Mouse (Mus musculus) heart, embryonic 11.5 days (tissue): ENCODE data around the gene Afmid. TPM values are rescaled to one million over a fixed set of nuclear protein-coding genes. Genes with fewer than 3 reads are reported as not detected.

Source experiments
- ATAC-seq: fragments of 200-750 bp; cut with Nextera tagmentation; replicated peaks from 2 replicates; pipeline ENCODE4 v1.8.0; 2017; ENCODE audit warnings: moderate library complexity; ENCODE audit not compliant: insufficient number of reproducible peaks, low FRiP score, low TSS enrichment
- H3K27ac ChIP-seq: fragments of 300-500 bp; sonication (generic); 2 replicates; pipeline ENCODE4 v1.5.1; 2014; ENCODE audit warnings: mild to moderate bottlenecking, low read depth, low read length
- H3K27me3 ChIP-seq: fragments of 300-500 bp; sonication (generic); 2 replicates; pipeline ENCODE4 v1.6.1; 2014; ENCODE audit warnings: mild to moderate bottlenecking, low read length, mixed read lengths; ENCODE audit not compliant: control insufficient read depth, insufficient read depth
- H3K36me3 ChIP-seq: fragments of 300-500 bp; sonication (generic); 2 replicates; pipeline ENCODE4 v1.6.1; 2014; ENCODE audit warnings: mild to moderate bottlenecking, low read length, moderate library complexity, mixed read lengths; ENCODE audit not compliant: control insufficient read depth, insufficient read depth
- H3K4me1 ChIP-seq: fragments of 300-500 bp; sonication (generic); 2 replicates; pipeline ENCODE4 v1.6.1; 2014; ENCODE audit warnings: low read length; ENCODE audit not compliant: control insufficient read depth, insufficient read depth
- H3K4me2 ChIP-seq: fragments of 300-500 bp; sonication (generic); 2 replicates; pipeline ENCODE4 v1.6.1; 2014; ENCODE audit warnings: mild to moderate bottlenecking, moderate library complexity
- H3K4me3 ChIP-seq: fragments of 300-500 bp; sonication (generic); 2 replicates; pipeline ENCODE4 v1.5.1; 2014; ENCODE audit warnings: low read depth, low read length
- H3K9ac ChIP-seq: fragments of 300-500 bp; sonication (generic); 2 replicates; pipeline ENCODE4 v1.6.1; 2014; ENCODE audit warnings: mild to moderate bottlenecking, low read depth, low read length, moderate library complexity
- H3K9me3 ChIP-seq: fragments of 300-500 bp; sonication (generic); replicated peaks from 2 replicates; pipeline ENCODE4 v1.6.1; 2016; ENCODE audit warnings: low read length; ENCODE audit not compliant: control insufficient read depth
- WGBS: fragments of 180-500 bp; shearing (Covaris S2); extraction: QIAGEN DNeasy Blood & Tissue Kit; methylation state at CpG from one replicate; pipeline ENCODE4 v1.1.7; 2014; ENCODE audit not compliant: insufficient replicate concordance; 5-methylcytosine and 5-hydroxymethylcytosine counted together
- polyA plus RNA-seq: library from polyadenylated mRNA; unstranded; fragments of >200 nt; fragmentation: Nextera tagmentation; extraction: Ambion mirVana; gene quantifications from 2 replicates; pipeline ENCODE4 v1.2.1, GENCODE M21; 2014

Afmid gene
- polyA plus RNA-seq, 1 experiment from 2014 or later, result 13.1 TPM

- H3K9me3 ChIP-seq, result no peaks in the 10 kb centered on the region
- H3K4me1 ChIP-seq, result peaks cover 5% of the 10 kb centered on the region
- no peak for ATAC-seq
- peaks cover 35% of the 10 kb centered on the region for H3K36me3 ChIP-seq
- no peak overlapping the region for H3K4me3 ChIP-seq
- H3K9ac ChIP-seq, result no peak overlapping the region
- peaks cover 15% of the 10 kb centered on the region for H3K27me3 ChIP-seq
- H3K27ac ChIP-seq, result no peak overlapping the region
- WGBS, result 90% methylated on average over 5 of the region's 5 CpGs
- no peak overlapping the region for H3K4me2 ChIP-seq
Observed at GRCm38 (mm10) chr11:117855360-117855759, 29.6 kb downstream of the Afmid start.

- Histone ChIP-seq H3K4me3 (no peak overlapping the region), H3K27me3 (peaks cover 20% of the 10 kb centered on the region), H3K27ac (no peak overlapping the region), H3K36me3 (peaks cover 35% of the 10 kb centered on the region), H3K4me2 (no peak overlapping the region), H3K4me1 (0 out of 2 replicates have a peak, but pooled peaks cover 3% of the 10 kb centered on the region), H3K9me3 (no peaks in the 10 kb centered on the region), H3K9ac (no peak overlapping the region)
- no peak for ATAC-seq
- 81% methylated on average over 1 of the region's 1 CpGs for WGBS
Observed at GRCm38 (mm10) chr11:117855975-117856374, 30.3 kb downstream of the Afmid start.

GRCm38 (mm10) chr11:117857462-117857861 lies 31.7 kb downstream of the Afmid start:
- 92% methylated on average over 10 of the region's 10 CpGs for WGBS
- H3K27ac ChIP-seq, result no peak overlapping the region
- 0 out of 2 replicates have a peak, but pooled peaks cover 3% of the 10 kb centered on the region for H3K4me1 ChIP-seq
- H3K36me3 ChIP-seq, result peaks cover 35% of the 10 kb centered on the region
- no peak overlapping the region for H3K4me2 ChIP-seq
- H3K9ac ChIP-seq, result no peak overlapping the region
- H3K27me3 ChIP-seq, result peaks cover 35% of the 10 kb centered on the region
- no peak overlapping the region for H3K4me3 ChIP-seq
- no peaks in the 10 kb centered on the region for H3K9me3 ChIP-seq
- ATAC-seq, result no peak

- ATAC-seq, result no peak
- Histone ChIP-seq H3K27ac (no peak overlapping the region), H3K36me3 (peaks cover 27% of the 10 kb centered on the region), H3K9ac (no peak overlapping the region), H3K4me3 (no peak overlapping the region), H3K9me3 (no peaks in the 10 kb centered on the region), H3K4me2 (no peak overlapping the region), H3K4me1 (0 out of 2 replicates have a peak, but pooled peaks cover 3% of the 10 kb centered on the region), H3K27me3 (peaks cover 44% of the 10 kb centered on the region)
- 62% methylated on average over 3 of the region's 3 CpGs for WGBS
Observed at GRCm38 (mm10) chr11:117858392-117858791, 32.7 kb downstream of the Afmid start.

GRCm38 (mm10) chr11:117860601-117861000 lies 34.9 kb downstream of the Afmid start, which contains the start of gene Tmem235:
Tmem235 (plus strand) TSS chr11:117860752.
- H3K9ac ChIP-seq, result no peak within 1 kb of the TSS
- peaks cover 57% of the 10 kb centered on the region for H3K27me3 ChIP-seq
- ATAC-seq, result no peak
- 3% methylated on average over 23 of the region's 23 CpGs for WGBS
- 0 out of 2 replicates have a peak, but pooled peaks cover 3% of the 10 kb centered on the region for H3K4me1 ChIP-seq
- H3K4me3 ChIP-seq, result no peak within 1 kb of the TSS
- H3K27ac ChIP-seq, result no peak within 1 kb of the TSS
- peak within 1 kb of the TSS; percentile 42 for H3K4me2 ChIP-seq
- H3K9me3 ChIP-seq, result no peaks in the 10 kb centered on the region
- peaks cover 16% of the 10 kb centered on the region for H3K36me3 ChIP-seq

- H3K9ac ChIP-seq, result no peak overlapping the region
- H3K27me3 ChIP-seq, result peaks cover 57% of the 10 kb centered on the region
- H3K4me3 ChIP-seq, result no peak overlapping the region
- no peak overlapping the region for H3K27ac ChIP-seq
- H3K9me3 ChIP-seq, result no peaks in the 10 kb centered on the region
- 30% methylated on average over 11 of the region's 11 CpGs for WGBS
- H3K36me3 ChIP-seq, result no peaks in the 10 kb centered on the region
- 0 out of 2 replicates have a peak, but pooled peaks cover 3% of the 10 kb centered on the region for H3K4me1 ChIP-seq
- no peak for ATAC-seq
- no peak overlapping the region for H3K4me2 ChIP-seq
Observed at GRCm38 (mm10) chr11:117863174-117863856, 37.6 kb downstream of the Afmid start.

- no peaks in the 10 kb centered on the region for H3K36me3 ChIP-seq
- 67% methylated on average over 2 of the region's 2 CpGs for WGBS
- peaks cover 48% of the 10 kb centered on the region for H3K27me3 ChIP-seq
- H3K9me3 ChIP-seq, result no peaks in the 10 kb centered on the region
- H3K9ac ChIP-seq, result no peak overlapping the region
- ATAC-seq, result no peak
- no peak overlapping the region for H3K4me3 ChIP-seq
- H3K4me1 ChIP-seq, result 0 out of 2 replicates have a peak, but pooled peaks cover 3% of the 10 kb centered on the region
- H3K27ac ChIP-seq, result no peak overlapping the region
- no peak overlapping the region for H3K4me2 ChIP-seq
Observed at GRCm38 (mm10) chr11:117864805-117865204, 39.1 kb downstream of the Afmid start.

- no peaks in the 10 kb centered on the region for H3K4me1 ChIP-seq
- H3K4me3 ChIP-seq, result no peak overlapping the region
- H3K36me3 ChIP-seq, result no peaks in the 10 kb centered on the region
- 55% methylated on average over 6 of the region's 6 CpGs for WGBS
- H3K9ac ChIP-seq, result no peak overlapping the region
- H3K9me3 ChIP-seq, result no peaks in the 10 kb centered on the region
- H3K27me3 ChIP-seq, result peaks cover 37% of the 10 kb centered on the region
- no peak overlapping the region for H3K27ac ChIP-seq
- ATAC-seq, result no peak
- H3K4me2 ChIP-seq, result no peak overlapping the region
Observed at GRCm38 (mm10) chr11:117865988-117866387, 40.3 kb downstream of the Afmid start.
